In the genomic region with DNA sequence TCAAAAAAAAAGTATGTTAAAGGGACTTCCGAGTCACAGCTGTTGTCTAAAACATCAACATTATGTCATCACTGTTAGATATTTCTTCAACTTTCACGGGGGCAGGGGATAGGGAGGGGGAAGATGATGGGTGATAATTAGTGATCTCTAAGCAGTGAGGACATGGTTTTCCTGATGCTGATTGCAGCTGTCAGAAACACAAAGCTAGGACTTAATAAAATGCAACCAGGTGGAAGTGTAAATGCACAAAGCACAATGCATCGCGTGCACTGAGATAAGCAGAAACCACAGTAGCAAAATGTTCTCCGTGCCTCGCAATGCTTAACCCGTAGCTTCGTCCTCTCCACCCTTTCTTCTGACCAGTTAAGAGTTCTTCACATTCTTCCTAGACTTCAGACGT, we compare ENCODE assay signal across 13 mouse cellular contexts.
"Had no signal": no experiment of that assay in that cellular context is flagged by ENCODE, and none has a peak within 500 bp of the region (broad histone marks: within the 10 kb centered on the region; RNA-seq: fewer than 3 reads in every experiment).

No protein-coding gene starts in this region.

- H3K4me2 ChIP-seq: liver, embryonic 11.5 days; liver, embryonic 15.5 days; lung, embryonic 14.5 days; midbrain, embryonic 13.5 days; neural tube, embryonic 12.5 days had no signal

- H3K9ac ChIP-seq: liver, embryonic 15.5 days; lung, embryonic 14.5 days; neural tube, embryonic 12.5 days had no signal

- H3K9me3 ChIP-seq: limb, embryonic 10.5 days; liver, embryonic 15.5 days; midbrain, embryonic 13.5 days; neural tube, embryonic 12.5 days had no signal

- H3K4me1 ChIP-seq: liver, embryonic 15.5 days had no signal

- DNase-seq: kidney, adult 8-10 months; kidney, postnatal 25 days; lung, embryonic 14.5 days; right cerebral cortex, adult 18-20 months; right cerebral cortex, postnatal 25 days; thymus, postnatal 36 days had no signal

- H3K27ac ChIP-seq: liver, embryonic 15.5 days; midbrain, embryonic 13.5 days; neural tube, embryonic 12.5 days had no signal

- ATAC-seq: intestine, postnatal 0 days; midbrain, embryonic 13.5 days had no signal

- H3K27me3 ChIP-seq: liver, embryonic 15.5 days; midbrain, embryonic 13.5 days; neural tube, embryonic 12.5 days had no signal

- H3K4me3 ChIP-seq: limb, embryonic 10.5 days; liver, embryonic 15.5 days; midbrain, embryonic 13.5 days; myocyte; neural tube, embryonic 12.5 days had no signal

- H3K36me3 ChIP-seq: limb, embryonic 10.5 days; liver, embryonic 15.5 days; midbrain, embryonic 13.5 days; neural tube, embryonic 12.5 days had no signal
